In the genomic region with DNA sequence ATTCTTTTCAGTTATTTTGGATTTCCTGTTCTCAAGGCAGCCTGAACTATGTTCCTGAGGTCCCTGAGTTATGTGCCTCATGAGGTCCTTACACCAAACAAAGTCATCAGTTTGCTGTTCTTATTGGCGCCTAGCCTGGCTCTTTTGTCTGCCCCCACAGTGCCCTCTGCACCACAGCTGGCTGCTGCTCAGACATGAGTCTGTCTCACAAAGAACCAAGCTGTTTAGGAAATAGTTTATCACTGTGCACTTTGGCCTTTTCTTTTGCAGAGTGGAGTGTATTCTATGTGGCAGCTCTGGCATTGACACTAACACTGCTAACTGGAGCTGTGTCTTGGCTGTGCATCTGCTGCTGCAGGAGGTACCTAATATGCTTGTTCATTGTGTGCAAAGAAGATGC, we compare ENCODE assay signal across 22 mouse cellular contexts. TPM values are rescaled to one million over a fixed set of nuclear protein-coding genes. Genes with fewer than 3 reads are reported as not detected.
DNase-seq lines count a peak whose midpoint lies in the region; ATAC-seq lines count a peak whose summit lies in the region.
"Had no signal": no experiment of that assay in that cellular context is flagged by ENCODE, and none has a peak within 500 bp of the region (broad histone marks: within the 10 kb centered on the region; RNA-seq: fewer than 3 reads in every experiment).

No protein-coding gene starts in this region.

- intact Hi-C loops in heart, postnatal 36 days (cut with DNase I), result no loop called here

- no peak overlapping the region for H3K9ac ChIP-seq in kidney, embryonic 16.5 days (replicated peaks; ENCODE audit: low read length)
- H3K9ac ChIP-seq: hindbrain, embryonic 15.5 days; midbrain, embryonic 13.5 days had no signal

- DNase-seq in kidney, adult 18-20 months, result peak; percentile 55
- peak; percentile 15 for DNase-seq in 3T3-L1 (ENCODE audit: low read depth, low spot score)
- peak; percentile 11 for DNase-seq in fibroblast of lung, adult 2 months (ENCODE audit: low read depth)
- DNase-seq in kidney, postnatal 10 days, result peak; percentile 62
- no peak for DNase-seq in heart, postnatal 36 days
- DNase-seq in spleen, postnatal 4 days (ENCODE audit: low spot score in 2 of 2), result no peak
- DNase-seq in cerebellum, adult 9-11 months, result no peak
- DNase-seq: cerebellum, postnatal 25 days; heart, postnatal 10 days; lung, adult 2 months; thymus, postnatal 14 days had no signal

- H3K4me3 ChIP-seq in kidney, embryonic 16.5 days (ENCODE audit: low read length), result no peak overlapping the region
- H3K4me3 ChIP-seq: erythroblast, embryonic 14.5 days; heart, embryonic 10.5 days; hindbrain, embryonic 15.5 days; layer of hippocampus, adult 2 months; left cerebral cortex, adult 2 months; limb, embryonic 10.5 days; midbrain, embryonic 13.5 days had no signal

- 31% methylated on average over 1 of the region's 1 CpGs for WGBS in kidney, embryonic 16.5 days

- no peaks in the 10 kb centered on the region for H3K4me1 ChIP-seq in kidney, embryonic 16.5 days (ENCODE audit: insufficient read depth, low read length)
- H3K4me1 ChIP-seq: heart, embryonic 10.5 days; hindbrain, embryonic 15.5 days; limb, embryonic 10.5 days; midbrain, embryonic 13.5 days had no signal

- H3K36me3 ChIP-seq in kidney, embryonic 16.5 days (ENCODE audit: insufficient read depth, low read length), result no peaks in the 10 kb centered on the region
- H3K36me3 ChIP-seq: heart, embryonic 10.5 days; limb, embryonic 10.5 days had no signal

- no peaks in the 10 kb centered on the region for H3K27me3 ChIP-seq in kidney, embryonic 16.5 days (ENCODE audit: insufficient read depth, low read length)
- H3K27me3 ChIP-seq: hindbrain, embryonic 15.5 days; midbrain, embryonic 13.5 days had no signal

- no peak for ATAC-seq in kidney, embryonic 16.5 days (ENCODE audit: low FRiP score, low TSS enrichment)
- ATAC-seq: forebrain, embryonic 16.5 days; midbrain, embryonic 13.5 days had no signal

- H3K4me2 ChIP-seq in kidney, embryonic 16.5 days (replicated peaks; ENCODE audit: low read depth, low read length), result no peak overlapping the region
- H3K4me2 ChIP-seq: hindbrain, embryonic 15.5 days; midbrain, embryonic 13.5 days had no signal

- H3K9me3 ChIP-seq in kidney, embryonic 16.5 days (ENCODE audit: low read length), result peaks cover 5% of the 10 kb centered on the region; the same call in 1 of the 2 replicates
- H3K9me3 ChIP-seq: heart, embryonic 10.5 days; hindbrain, embryonic 15.5 days; limb, embryonic 10.5 days; midbrain, embryonic 13.5 days had no signal

- no peak overlapping the region for H3K27ac ChIP-seq in kidney, embryonic 16.5 days (ENCODE audit: low read length)
- H3K27ac ChIP-seq: heart, embryonic 10.5 days; hindbrain, embryonic 15.5 days; layer of hippocampus, adult 2 months; left cerebral cortex, adult 2 months; limb, embryonic 10.5 days; midbrain, embryonic 13.5 days; stomach, postnatal 0 days had no signal

RNA-seq across cellular contexts. Expression of a gene that starts 44.6 kb away (rescaled TPM):
- 0.76 and 1.4 TPM in 2 replicates for polyA plus RNA-seq in kidney, embryonic 16.5 days (2015; fragmentation: Nextera tagmentation; extraction: Ambion mirVana)
- total RNA-seq in heart, postnatal 36 days (2021), result not detected
- total RNA-seq: gastrocnemius, postnatal 4 days; heart, postnatal 10 days had no signal
- polyA plus RNA-seq: erythroblast, embryonic 14.5 days had no signal

RNA-seq across cellular contexts. Expression of a gene that starts 47.9 kb away (rescaled TPM):
- 8.0 and 8.3 TPM in 2 replicates for polyA plus RNA-seq in kidney, embryonic 16.5 days (2015; fragmentation: Nextera tagmentation; extraction: Ambion mirVana)
- 10 to 100 TPM; 23.4 to 26.5 TPM for total RNA-seq in heart, postnatal 36 days (2021)
- polyA plus RNA-seq: erythroblast, embryonic 14.5 days had no signal

RNA-seq across cellular contexts. Expression of a gene that starts 53.4 kb away (rescaled TPM):
- polyA plus RNA-seq in kidney, embryonic 16.5 days (2015; fragmentation: Nextera tagmentation; extraction: Ambion mirVana), result 0.92 and 1.1 TPM in 2 replicates
- 1 to 10 TPM; 1.4 to 2.5 TPM for total RNA-seq in heart, postnatal 36 days (2021)
- polyA plus RNA-seq: erythroblast, embryonic 14.5 days had no signal

RNA-seq across cellular contexts. Expression of a gene that starts 58.1 kb away (rescaled TPM):
- 62.1 and 62.5 TPM in 2 replicates for polyA plus RNA-seq in kidney, embryonic 16.5 days (2015; fragmentation: Nextera tagmentation; extraction: Ambion mirVana)
- 10 to 100 TPM; 14.6 to 17.0 TPM for total RNA-seq in heart, postnatal 36 days (2021)

RNA-seq across cellular contexts. Expression of a gene that starts 58.2 kb away (rescaled TPM):
- 112 and 121 TPM in 2 replicates for polyA plus RNA-seq in kidney, embryonic 16.5 days (2015; fragmentation: Nextera tagmentation; extraction: Ambion mirVana)
- 100 to 1,000 TPM; 418 to 460 TPM for total RNA-seq in heart, postnatal 36 days (2021)

Comparison
In these comparisons a context has a peak if more than half of its experiments do, and no peak if none do; other contexts are left out.
1. DNase-seq: peak in kidney, adult 18-20 months (single experiment), 3T3-L1 (single experiment), fibroblast of lung, adult 2 months (single experiment) and kidney, postnatal 10 days (single experiment); none in heart, postnatal 36 days (0 of 2), spleen, postnatal 4 days (0 of 2) and cerebellum, adult 9-11 months (single experiment).